Mouse (Mus musculus) duodenum, adult 2 months (tissue): ENCODE data around the gene Wrap53. TPM values are rescaled to one million over a fixed set of nuclear protein-coding genes. Genes with fewer than 3 reads are reported as not detected.

Experiments used
- polyA plus RNA-seq: library from polyadenylated mRNA; depleted of rRNA; stranded (reverse); fragments of >200 nt; gene quantifications from 2 replicates; pipeline ENCODE4 v1.2.3, GENCODE M21; 2012; ENCODE audit warnings: low replicate concordance; rRNA removed

Gene Wrap53
- polyA plus RNA-seq = 20.1 and 31.7 TPM in 2 replicates

DNA sequence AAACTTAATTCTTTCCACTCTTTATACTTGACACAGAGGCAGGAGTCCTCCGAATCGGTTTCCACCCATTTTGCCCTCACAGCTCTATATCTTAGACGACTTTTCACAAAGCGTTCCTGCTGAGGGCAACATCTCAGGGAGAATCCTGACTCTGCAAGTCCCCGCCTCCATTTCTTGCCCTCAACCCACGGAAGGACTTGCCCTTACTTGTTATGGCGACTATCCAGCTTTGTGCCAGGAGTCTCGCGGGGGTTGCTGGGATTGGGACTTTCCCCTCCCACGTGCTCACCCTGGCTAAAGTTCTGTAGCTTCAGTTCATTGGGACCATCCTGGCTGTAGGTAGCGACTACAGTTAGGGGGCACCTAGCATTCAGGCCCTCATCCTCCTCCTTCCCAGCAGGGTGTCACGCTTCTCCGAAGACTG is at the start of gene Wrap53, which contains the start of gene Trp53:
Gene Wrap53, minus strand, starts transcription at position 165 of the 424 bp plus-strand sequence.
Gene Trp53, plus strand, starts transcription at position 269 of the 424 bp plus-strand sequence.

GRCm38 (mm10) chr11:69621571-69622268 is 41.7 kb upstream of the Wrap53 start, which contains the start of gene Sat2:
Sat2 (plus strand) TSS chr11:69622024.

DNA sequence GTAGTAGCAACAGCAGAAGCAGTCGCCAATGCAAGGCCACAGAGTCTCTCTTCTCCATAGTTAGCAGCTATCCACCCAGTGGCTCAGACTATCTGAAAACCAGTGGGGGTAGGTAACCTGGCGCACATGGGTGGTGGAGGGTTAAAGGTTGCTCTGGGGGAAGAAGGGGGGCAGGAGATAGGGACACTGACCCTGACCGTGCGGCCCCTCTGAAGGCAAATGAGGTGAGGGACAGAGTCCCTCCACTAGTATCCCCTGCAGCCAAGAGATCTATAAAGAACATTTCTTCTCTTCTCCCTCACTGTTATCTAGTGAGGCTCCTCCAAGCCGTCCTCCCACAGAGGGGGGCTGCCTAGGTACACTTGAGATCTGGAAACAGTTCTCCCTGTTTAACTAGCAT is 37.8 kb upstream of the Wrap53 start, which contains the start of gene Shbg:
Gene Shbg, minus strand, starts transcription at position 101 of the 400 bp plus-strand sequence.

GRCm38 (mm10) chr11:69605726-69606490 is 25.9 kb upstream of the Wrap53 start, which contains the start of gene Atp1b2:
Atp1b2 (minus strand) TSS chr11:69605942.

GRCm38 (mm10) chr11:69559851-69560765 is 19.9 kb downstream of the Wrap53 start, which contains the start of gene Efnb3:
Efnb3 (minus strand) TSS chr11:69560205.

GRCm38 (mm10) chr11:69549060-69549656 is 30.9 kb downstream of the Wrap53 start, which contains the start of gene Dnah2:
Dnah2 (minus strand) TSS chr11:69549110.

Other genes starting within 250 kb of the Wrap53 start
- gene Rnf227, start 239.8 kb downstream of the Wrap53 start, polyA plus RNA-seq = 0.07 and 0.33 TPM in 2 replicates
- 136 and 171 TPM in 2 replicates for gene Chd3, start 210.8 kb downstream of the Wrap53 start, polyA plus RNA-seq
- gene Naa38, start 184.8 kb downstream of the Wrap53 start, polyA plus RNA-seq = 130 and 134 TPM in 2 replicates
- gene Cyb5d1, start 184.6 kb downstream of the Wrap53 start, polyA plus RNA-seq = 2.0 and 2.9 TPM in 2 replicates
- gene Tmem88, start 182.0 kb downstream of the Wrap53 start, polyA plus RNA-seq = 15.1 and 29.8 TPM in 2 replicates
- 17.7 and 37.7 TPM in 2 replicates for gene Kdm6b, start 166.6 kb downstream of the Wrap53 start, polyA plus RNA-seq
- 0.49 and 0.59 TPM in 2 replicates for gene Dnah2, start 31.1 kb downstream of the Wrap53 start, polyA plus RNA-seq
- 1.4 and 1.6 TPM in 2 replicates for gene Efnb3, start 20.1 kb downstream of the Wrap53 start, polyA plus RNA-seq
- gene Trp53, start 104 bp upstream of the Wrap53 start, polyA plus RNA-seq = 44.5 and 49.2 TPM in 2 replicates
- 3.0 and 5.0 TPM in 2 replicates for gene Atp1b2, start 25.7 kb upstream of the Wrap53 start, polyA plus RNA-seq
- gene Shbg, start 37.6 kb upstream of the Wrap53 start, polyA plus RNA-seq = not detected in 2 replicates
- gene Sat2, start 41.8 kb upstream of the Wrap53 start, polyA plus RNA-seq = 1.4 TPM in 2 replicates
- gene Fxr2, start 52.7 kb upstream of the Wrap53 start, polyA plus RNA-seq = 37.9 and 40.8 TPM in 2 replicates
- gene Sox15, start 75.1 kb upstream of the Wrap53 start, polyA plus RNA-seq = 0.26 TPM in 1 of 2 replicates, not detected in the other
- 184 and 214 TPM in 2 replicates for gene Mpdu1, start 82.4 kb upstream of the Wrap53 start, polyA plus RNA-seq
- 20.5 and 25.2 TPM in 2 replicates for gene Cd68, start 85.9 kb upstream of the Wrap53 start, polyA plus RNA-seq
- gene Eif4a1, start 92.2 kb upstream of the Wrap53 start, polyA plus RNA-seq = 71.8 and 97.2 TPM in 2 replicates
- 15.6 and 17.3 TPM in 2 replicates for gene Senp3, start 101.8 kb upstream of the Wrap53 start, polyA plus RNA-seq
- 11.1 and 13.6 TPM in 2 replicates for gene Tnfsf13, start 105.5 kb upstream of the Wrap53 start, polyA plus RNA-seq
- gene Tnfsf12, start 115.6 kb upstream of the Wrap53 start, polyA plus RNA-seq = 17.8 and 19.2 TPM in 2 replicates
- gene Tnfsfm13, start 115.8 kb upstream of the Wrap53 start, polyA plus RNA-seq = 3.7 and 4.7 TPM in 2 replicates
- 22.0 and 29.9 TPM in 2 replicates for gene Polr2a, start 178.4 kb upstream of the Wrap53 start, polyA plus RNA-seq
- 0.13 TPM in 1 of 2 replicates, not detected in the other for gene Slc35g3, start 181.7 kb upstream of the Wrap53 start, polyA plus RNA-seq
- 7.0 and 19.2 TPM in 2 replicates for gene Zbtb4, start 185.7 kb upstream of the Wrap53 start, polyA plus RNA-seq
- gene Chrnb1, start 215.7 kb upstream of the Wrap53 start, polyA plus RNA-seq = 3.8 and 6.8 TPM in 2 replicates
- gene Fgf11, start 221.6 kb upstream of the Wrap53 start, polyA plus RNA-seq = 2.7 and 6.1 TPM in 2 replicates
- 44.7 and 80.5 TPM in 2 replicates for gene Tmem102, start 225.4 kb upstream of the Wrap53 start, polyA plus RNA-seq
- gene Gm39566, start 235.0 kb upstream of the Wrap53 start, polyA plus RNA-seq = not detected in 2 replicates
- not detected in 2 replicates for gene Spem2, start 238.2 kb upstream of the Wrap53 start, polyA plus RNA-seq
- 0.09 and 0.13 TPM in 2 replicates for gene Spem1, start 241.9 kb upstream of the Wrap53 start, polyA plus RNA-seq